Mouse (Mus musculus) hindbrain, embryonic 11.5 days (tissue): Measurements from ENCODE around the gene Hsp90ab1. TPM values are rescaled to one million over a fixed set of nuclear protein-coding genes. Genes with fewer than 3 reads are reported as not detected.

ENCODE experiments used
- ATAC-seq: fragments of 200-750 bp; cut with Nextera tagmentation; 2 replicates; pipeline ENCODE4 v1.8.0; 2017; ENCODE audit warnings: mild to moderate bottlenecking, moderate TSS enrichment, moderate library complexity; ENCODE audit not compliant: low FRiP score
- DNase-seq: peaks from one replicate; pipeline ENCODE4 v3.0.0-alpha.2; 2015; ENCODE audit warnings: low spot score
- H3K27ac ChIP-seq: fragments of 300-500 bp; sonication (generic); 2 replicates; pipeline ENCODE4 v1.5.1; 2014; ENCODE audit warnings: mild to moderate bottlenecking, low read depth, low read length
- H3K27me3 ChIP-seq: fragments of 300-500 bp; sonication (generic); 2 replicates; pipeline ENCODE4 v1.6.1; 2014; ENCODE audit warnings: mild to moderate bottlenecking, low read length, moderate library complexity, mixed read lengths; ENCODE audit not compliant: control insufficient read depth, insufficient read depth
- H3K36me3 ChIP-seq: fragments of 300-500 bp; sonication (generic); 2 replicates; pipeline ENCODE4 v1.6.1; 2014; ENCODE audit warnings: mild to moderate bottlenecking, low read length, moderate library complexity, mixed read lengths; ENCODE audit not compliant: control insufficient read depth, insufficient read depth
- H3K4me1 ChIP-seq: fragments of 300-500 bp; sonication (generic); replicated peaks from 2 replicates; pipeline ENCODE4 v1.6.1; 2014; ENCODE audit warnings: low read length, mixed read lengths; ENCODE audit not compliant: control insufficient read depth, insufficient read depth
- H3K4me2 ChIP-seq: fragments of 300-500 bp; sonication (generic); replicated peaks from 2 replicates; pipeline ENCODE4 v1.6.1; 2014; ENCODE audit warnings: mild to moderate bottlenecking, low read depth, low read length
- H3K4me3 ChIP-seq: fragments of 300-500 bp; sonication (generic); 2 replicates; pipeline ENCODE4 v1.5.1; 2014; ENCODE audit warnings: low read depth, low read length
- H3K9ac ChIP-seq: fragments of 300-500 bp; sonication (generic); 2 replicates; pipeline ENCODE4 v1.6.1; 2014; ENCODE audit warnings: low read depth, low read length
- H3K9me3 ChIP-seq: fragments of 300-500 bp; sonication (generic); 2 replicates; pipeline ENCODE4 v1.6.1; 2016; ENCODE audit warnings: low read length; ENCODE audit not compliant: control insufficient read depth
- WGBS: fragments of 180-500 bp; shearing (Covaris S2); extraction: QIAGEN DNeasy Blood & Tissue Kit; methylation state at CpG from one replicate; pipeline ENCODE4 v1.1.7; 2014; 5-methylcytosine and 5-hydroxymethylcytosine counted together
- polyA plus RNA-seq: library from polyadenylated mRNA; unstranded; fragments of >200 nt; fragmentation: Nextera tagmentation; extraction: Ambion mirVana; gene quantifications from 2 replicates; pipeline ENCODE4 v1.2.1, GENCODE M21; 2014

Gene Hsp90ab1
- polyA plus RNA-seq, 1 experiment from 2014 or later: 1,644 TPM

GRCm38 (mm10) chr17:45551816-45552451, 21.1 kb downstream of the Hsp90ab1 start:
- Histone ChIP-seq H3K9ac (no peak overlapping the region), H3K9me3 (no peaks in the 10 kb centered on the region), H3K4me3 (no peak overlapping the region), H3K27ac (no peak overlapping the region), H3K4me1 (peaks cover 3% of the 10 kb centered on the region; the same call in 1 of the 2 replicates), H3K4me2 (0 out of 2 replicates have a peak overlapping the region, but pooled peaks have one; percentile 5), H3K36me3 (no peaks in the 10 kb centered on the region), H3K27me3 (peaks cover 13% of the 10 kb centered on the region)
- peak; percentile 85 for DNase-seq
- no peak for ATAC-seq
- 6% methylated on average over 8 of the region's 8 CpGs for WGBS

- H3K4me1 ChIP-seq: peaks cover 3% of the 10 kb centered on the region; the same call in 1 of the 2 replicates
- H3K4me2 ChIP-seq: no peak overlapping the region
- no peaks in the 10 kb centered on the region for H3K36me3 ChIP-seq
- no peak overlapping the region for H3K9ac ChIP-seq
- no peak overlapping the region for H3K4me3 ChIP-seq
- ATAC-seq (no peak), DNase-seq (no peak)
- no peak overlapping the region for H3K27ac ChIP-seq
- 57% methylated on average over 7 of the region's 7 CpGs for WGBS
- H3K27me3 ChIP-seq: peaks cover 18% of the 10 kb centered on the region
- no peaks in the 10 kb centered on the region for H3K9me3 ChIP-seq
These were observed 21.7 kb downstream of the Hsp90ab1 start for GRCm38 (mm10) chr17:45551249-45551796.

GRCm38 (mm10) chr17:45550253-45550652, 22.8 kb downstream of the Hsp90ab1 start:
- no peaks in the 10 kb centered on the region for H3K36me3 ChIP-seq
- peak overlapping the region; percentile 89 for H3K4me3 ChIP-seq
- peak overlapping the region; percentile 83 for H3K4me2 ChIP-seq
- 0 out of 2 replicates have a peak overlapping the region, but pooled peaks have one; percentile 93 for H3K27ac ChIP-seq
- 35% methylated on average over 5 of the region's 5 CpGs for WGBS
- H3K9ac ChIP-seq: peak overlapping the region; percentile 96; the same call in 1 of the 2 replicates
- no peaks in the 10 kb centered on the region for H3K9me3 ChIP-seq
- H3K4me1 ChIP-seq: peaks cover 7% of the 10 kb centered on the region
- DNase-seq: no peak
- peaks cover 28% of the 10 kb centered on the region for H3K27me3 ChIP-seq
- no peak for ATAC-seq

- H3K9me3 ChIP-seq: no peaks in the 10 kb centered on the region
- peak within 1 kb of the TSS; percentile 96 for H3K9ac ChIP-seq
- peaks cover 13% of the 10 kb centered on the region for H3K4me1 ChIP-seq
- no peaks in the 10 kb centered on the region for H3K36me3 ChIP-seq
- H3K4me2 ChIP-seq: peak within 1 kb of the TSS; percentile 83
- H3K27ac ChIP-seq: peak within 1 kb of the TSS; percentile 93
- peaks cover 34% of the 10 kb centered on the region for H3K27me3 ChIP-seq
- 0% methylated on average over 17 of the region's 29 CpGs for WGBS
- H3K4me3 ChIP-seq: peak within 1 kb of the TSS; percentile 89
- ATAC-seq: peak; percentile 39
- DNase-seq: peak; percentile 78
These were observed 23.4 kb downstream of the Hsp90ab1 start, which contains the start of gene Tmem151b for GRCm38 (mm10) chr17:45549617-45550181. Tmem151b (minus strand) TSS chr17:45549677.

- Histone ChIP-seq H3K9ac (peak overlapping the region; percentile 96), H3K4me1 (peaks cover 19% of the 10 kb centered on the region), H3K27me3 (peaks cover 43% of the 10 kb centered on the region), H3K36me3 (no peaks in the 10 kb centered on the region), H3K4me3 (peak overlapping the region; percentile 89), H3K9me3 (no peaks in the 10 kb centered on the region), H3K27ac (peak overlapping the region; percentile 93), H3K4me2 (peak overlapping the region; percentile 83)
- peak; percentile 65 for ATAC-seq
- 4% methylated on average over 13 of the region's 68 CpGs for WGBS
- peak; percentile 75 for DNase-seq
These were observed 24.2 kb downstream of the Hsp90ab1 start for GRCm38 (mm10) chr17:45548541-45549512.

GRCm38 (mm10) chr17:45547461-45548190, 25.4 kb downstream of the Hsp90ab1 start:
- no peak overlapping the region for H3K4me2 ChIP-seq

GRCm38 (mm10) chr17:45546941-45547340, 26.1 kb downstream of the Hsp90ab1 start:
- DNase-seq: no peak
- H3K4me2 ChIP-seq: no peak overlapping the region
- WGBS: 65% methylated on average over 16 of the region's 16 CpGs
- H3K9me3 ChIP-seq: no peaks in the 10 kb centered on the region
- no peak for ATAC-seq
- H3K36me3 ChIP-seq: no peaks in the 10 kb centered on the region
- H3K27me3 ChIP-seq: peaks cover 51% of the 10 kb centered on the region
- peaks cover 22% of the 10 kb centered on the region for H3K4me1 ChIP-seq
- no peak overlapping the region for H3K27ac ChIP-seq
- no peak overlapping the region for H3K4me3 ChIP-seq
- H3K9ac ChIP-seq: no peak overlapping the region

More at GRCm38 (mm10) chr17:45547461-45548190, 25.4 kb downstream of the Hsp90ab1 start:
- Histone ChIP-seq H3K4me1 (peaks cover 22% of the 10 kb centered on the region), H3K27ac (no peak overlapping the region), H3K9me3 (no peaks in the 10 kb centered on the region), H3K36me3 (no peaks in the 10 kb centered on the region), H3K9ac (no peak overlapping the region), H3K27me3 (peaks cover 51% of the 10 kb centered on the region), H3K4me3 (no peak overlapping the region)
- ATAC-seq (no peak), DNase-seq (no peak)
- WGBS: 77% methylated on average over 5 of the region's 5 CpGs
